Mouse (Mus musculus) small intestine, adult 2 months (tissue): ENCODE data around the gene Gp6.

ENCODE experiments used
- CTCF ChIP-seq: fragments of 200-500 bp; IDR thresholded peaks from 2 replicates; pipeline ENCODE4 v1.5.1; 2012; ENCODE audit warnings: low read depth, mild to moderate bottlenecking, control low read depth, inconsistent platforms, low read length, moderate library complexity, mixed read lengths; ENCODE audit not compliant: insufficient replicate concordance, insufficient read length; ENCODE audit errors: extremely low read depth
- POLR2A ChIP-seq: fragments of 200-500 bp; IDR thresholded peaks from 2 replicates; pipeline ENCODE4 v1.6.1; 2012; ENCODE audit warnings: low read depth, mild to moderate bottlenecking, control low read depth, inconsistent platforms, low read length, moderate library complexity

DNA sequence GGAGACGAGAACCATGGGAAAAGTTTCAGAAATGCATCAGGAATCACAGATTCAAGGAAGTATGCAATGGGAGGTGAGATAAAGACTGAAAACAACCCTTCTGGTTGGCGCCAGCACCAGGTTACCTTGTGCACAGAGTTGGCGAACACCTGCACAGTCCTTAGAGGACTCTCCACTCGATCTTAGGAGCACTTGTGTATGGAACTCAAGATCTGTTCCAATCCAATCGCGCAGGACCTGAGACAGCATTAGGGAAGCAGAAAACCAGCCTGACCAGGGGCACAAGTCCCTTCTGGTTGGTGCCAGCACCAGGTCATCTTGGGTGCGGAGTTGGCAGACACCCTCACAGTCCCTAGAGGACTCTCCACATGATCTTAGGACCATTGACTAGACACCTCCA, 24.0 kb downstream of the Gp6 start:
- TF ChIP-seq POLR2A (no peak), CTCF (no peak)
